Mouse (Mus musculus): ENCODE measurements at regions not wholly inside any gene's neighbourhood (a gene's known extent, or its start where the extent isn't known, plus 50 kb on each side); places are given as distances from the start of the nearest gene placed in this dataset.

- Histone ChIP-seq H3K27ac (ENCODE audit: insufficient read depth, low read depth, low read length, poor library complexity, severe bottlenecking) (no peak overlapping the region), H3K9ac (ENCODE audit: insufficient read depth, low read depth, low read length, poor library complexity, severe bottlenecking) (no peak overlapping the region), H3K9me3 (ENCODE audit: control insufficient read depth, insufficient read depth, low read depth, low read length) (no peaks in the 10 kb centered on the region), H3K36me3 (ENCODE audit: control insufficient read depth, insufficient read depth, low read length, poor library complexity, severe bottlenecking) (no peaks in the 10 kb centered on the region), H3K4me3 (ENCODE audit: insufficient read depth in 1 of 2, low read depth in 1 of 2, low read length in 2 of 2, poor library complexity in 1 of 2, severe bottlenecking in 1 of 2) (no peak overlapping the region), H3K4me1 (ENCODE audit: control insufficient read depth in 2 of 2, insufficient read depth in 2 of 2, low read length in 2 of 2, poor library complexity in 1 of 2) (peaks cover 3 to 21% of the 10 kb centered on the region in 2 experiments; a peak in 3 of 4 replicates)
- in situ Hi-C loops (cut with MboI; ENCODE audit: low sequenced_read_pairs in 2 of 2, unreplicated experiment in 2 of 2): no loop called here
- no peak for DNase-seq (ENCODE audit: low read depth, low spot score)
- TF ChIP-seq HCFC1 (IDR thresholded peaks at IDR 0.05; ENCODE audit: borderline replicate concordance, insufficient read depth, low read length): no peak
- TF ChIP-seq ZNF384 (IDR thresholded peaks at IDR 0.05; ENCODE audit: low read depth, low read length): no peak
- no peak for TF ChIP-seq CHD2 (IDR thresholded peaks at IDR 0.05; ENCODE audit: low read depth, low read length)
- no peak for TF ChIP-seq ZC3H11A (IDR thresholded peaks at IDR 0.05; ENCODE audit: borderline replicate concordance, low read depth, low read length)
Observed at GRCm38 (mm10) chr7:73611866-73612751, 70.5 kb upstream of the Chd2 start.

GRCm38 (mm10) chr7:73608804-73609275, 67.2 kb upstream of the Chd2 start:
- TF ChIP-seq HCFC1 (IDR thresholded peaks at IDR 0.05; ENCODE audit: borderline replicate concordance, insufficient read depth, low read length) (no peak), MAFK (IDR thresholded peaks at IDR 0.05; ENCODE audit: insufficient read depth, low read depth, low read length) (no peak)
- Histone ChIP-seq H3K27ac (ENCODE audit: insufficient read depth, low read depth, low read length, poor library complexity, severe bottlenecking) (no peak overlapping the region), H3K4me1 (ENCODE audit: control insufficient read depth in 2 of 2, insufficient read depth in 2 of 2, low read length in 2 of 2, poor library complexity in 1 of 2) (peaks cover 6 to 12% of the 10 kb centered on the region in 2 experiments; a peak in 3 of 4 replicates), H3K36me3 (ENCODE audit: control insufficient read depth, insufficient read depth, low read length, poor library complexity, severe bottlenecking) (no peaks in the 10 kb centered on the region), H3K4me3 (ENCODE audit: insufficient read depth in 1 of 2, low read depth in 1 of 2, low read length in 2 of 2, poor library complexity in 1 of 2, severe bottlenecking in 1 of 2) (no peak overlapping the region), H3K9me3 (ENCODE audit: control insufficient read depth, insufficient read depth, low read depth, low read length) (no peaks in the 10 kb centered on the region), H3K9ac (ENCODE audit: insufficient read depth, low read depth, low read length, poor library complexity, severe bottlenecking) (no peak overlapping the region)
- in situ Hi-C loops (cut with MboI; ENCODE audit: low sequenced_read_pairs in 2 of 2, unreplicated experiment in 2 of 2): no loop called here
- no peak for DNase-seq (ENCODE audit: low read depth, low spot score)

- Histone ChIP-seq H3K27ac (ENCODE audit: insufficient read depth, low read depth, low read length, poor library complexity, severe bottlenecking) (no peak overlapping the region), H3K36me3 (ENCODE audit: control insufficient read depth, insufficient read depth, low read length, poor library complexity, severe bottlenecking) (no peaks in the 10 kb centered on the region), H3K9me3 (ENCODE audit: control insufficient read depth, insufficient read depth, low read depth, low read length) (no peaks in the 10 kb centered on the region), H3K4me3 (ENCODE audit: insufficient read depth in 1 of 2, low read depth in 1 of 2, low read length in 2 of 2, poor library complexity in 1 of 2, severe bottlenecking in 1 of 2) (0 out of 4 replicates have a peak overlapping the region, but pooled peaks of 1 of the 2 experiments have one; percentile 61), H3K9ac (ENCODE audit: insufficient read depth, low read depth, low read length, poor library complexity, severe bottlenecking) (no peak overlapping the region), H3K4me1 (ENCODE audit: control insufficient read depth in 2 of 2, insufficient read depth in 2 of 2, low read length in 2 of 2, poor library complexity in 1 of 2) (peaks cover 10 to 17% of the 10 kb centered on the region in 2 experiments; a peak in 3 of 4 replicates)
- in situ Hi-C loops (cut with MboI; ENCODE audit: low sequenced_read_pairs in 2 of 2, unreplicated experiment in 2 of 2): no loop called here
- DNase-seq (ENCODE audit: low read depth, low spot score): no peak
- TF ChIP-seq ZC3H11A (IDR thresholded peaks at IDR 0.05; ENCODE audit: borderline replicate concordance, low read depth, low read length): no peak
- no peak for TF ChIP-seq CHD2 (IDR thresholded peaks at IDR 0.05; ENCODE audit: low read depth, low read length)
- no peak for TF ChIP-seq MAFK (IDR thresholded peaks at IDR 0.05; ENCODE audit: insufficient read depth, low read depth, low read length)
- no peak for TF ChIP-seq ZNF384 (IDR thresholded peaks at IDR 0.05; ENCODE audit: low read depth, low read length)
- TF ChIP-seq HCFC1 (IDR thresholded peaks at IDR 0.05; ENCODE audit: borderline replicate concordance, insufficient read depth, low read length): no peak
Observed at GRCm38 (mm10) chr7:73608070-73608803, 66.6 kb upstream of the Chd2 start.

GRCm38 (mm10) chr7:73607450-73608005, 65.9 kb upstream of the Chd2 start:
- TF ChIP-seq CHD2 (IDR thresholded peaks at IDR 0.05; ENCODE audit: low read depth, low read length) (no peak), ZC3H11A (IDR thresholded peaks at IDR 0.05; ENCODE audit: borderline replicate concordance, low read depth, low read length) (no peak), HCFC1 (IDR thresholded peaks at IDR 0.05; ENCODE audit: borderline replicate concordance, insufficient read depth, low read length) (no peak), ZNF384 (IDR thresholded peaks at IDR 0.05; ENCODE audit: low read depth, low read length) (no peak), MAFK (IDR thresholded peaks at IDR 0.05; ENCODE audit: insufficient read depth, low read depth, low read length) (no peak)
- in situ Hi-C loops (cut with MboI; ENCODE audit: low sequenced_read_pairs in 2 of 2, unreplicated experiment in 2 of 2): no loop called here
- DNase-seq (ENCODE audit: low read depth, low spot score): no peak

More at GRCm38 (mm10) chr7:73607450-73608005, 65.9 kb upstream of the Chd2 start:
- no peak overlapping the region; the same call in 1 of the 2 replicates for H3K27ac ChIP-seq (ENCODE audit: insufficient read depth, low read depth, low read length, poor library complexity, severe bottlenecking)
- no peaks in the 10 kb centered on the region for H3K36me3 ChIP-seq (ENCODE audit: control insufficient read depth, insufficient read depth, low read length, poor library complexity, severe bottlenecking)
- H3K4me3 ChIP-seq (ENCODE audit: insufficient read depth in 1 of 2, low read depth in 1 of 2, low read length in 2 of 2, poor library complexity in 1 of 2, severe bottlenecking in 1 of 2): peak overlapping the region; percentile 11 to 61; a peak in 3 of 4 replicates
- no peaks in the 10 kb centered on the region for H3K9me3 ChIP-seq (ENCODE audit: control insufficient read depth, insufficient read depth, low read depth, low read length)
- peak overlapping the region; percentile 62; the same call in 1 of the 2 replicates for H3K9ac ChIP-seq (ENCODE audit: insufficient read depth, low read depth, low read length, poor library complexity, severe bottlenecking)
- H3K4me1 ChIP-seq (ENCODE audit: control insufficient read depth in 2 of 2, insufficient read depth in 2 of 2, low read length in 2 of 2, poor library complexity in 1 of 2): peaks cover 11 to 19% of the 10 kb centered on the region in 2 experiments; a peak in 3 of 4 replicates
